Mouse (Mus musculus) liver, embryonic 13.5 days (tissue): ENCODE results near the gene Spen. TPM values are rescaled to one million over a fixed set of nuclear protein-coding genes. Genes with fewer than 3 reads are reported as not detected.
A peak's percentile ranks its signal among the peaks of the same experiment; 100 is the strongest.

Experiments used
- ATAC-seq: fragments of 200-750 bp; cut with Nextera tagmentation; 2 replicates; pipeline ENCODE4 v1.8.0; 2017; ENCODE audit warnings: low read depth, mild to moderate bottlenecking, moderate number of reproducible peaks, moderate library complexity
- DNase-seq: peaks from one replicate; pipeline ENCODE4 v3.0.0; 2022
- H3K27ac ChIP-seq: fragments of 300-500 bp; sonication (generic); 2 replicates; pipeline ENCODE4 v1.5.1; 2015; ENCODE audit warnings: moderate library complexity, mild to moderate bottlenecking, inconsistent platforms
- H3K27me3 ChIP-seq: fragments of 300-500 bp; sonication (generic); 2 replicates; pipeline ENCODE4 v1.6.1; 2015; ENCODE audit warnings: mild to moderate bottlenecking, inconsistent platforms
- H3K36me3 ChIP-seq: fragments of 300-500 bp; sonication (generic); 2 replicates; pipeline ENCODE4 v1.6.1; 2015; ENCODE audit warnings: mild to moderate bottlenecking, inconsistent platforms
- H3K4me1 ChIP-seq: fragments of 300-500 bp; sonication (generic); replicated peaks from 2 replicates; pipeline ENCODE4 v1.6.1; 2015; ENCODE audit warnings: inconsistent platforms
- H3K4me2 ChIP-seq: fragments of 300-500 bp; sonication (generic); 2 replicates; pipeline ENCODE4 v1.6.1; 2015; ENCODE audit warnings: inconsistent platforms, mild to moderate bottlenecking, moderate library complexity
- H3K4me3 ChIP-seq: fragments of 300-500 bp; sonication (generic); replicated peaks from 2 replicates; pipeline ENCODE4 v1.5.1; 2015; ENCODE audit warnings: mild to moderate bottlenecking, inconsistent platforms
- H3K9ac ChIP-seq: fragments of 300-500 bp; sonication (generic); 2 replicates; pipeline ENCODE4 v1.6.1; 2015; ENCODE audit warnings: mild to moderate bottlenecking, inconsistent platforms
- H3K9me3 ChIP-seq: fragments of 300-500 bp; sonication (generic); replicated peaks from 2 replicates; pipeline ENCODE4 v1.6.1; 2016; ENCODE audit warnings: inconsistent platforms
- WGBS: fragments of 180-500 bp; shearing (Covaris S2); methylation state at CpG from one replicate; pipeline ENCODE4 v1.1.7; 2015; ENCODE audit not compliant: insufficient replicate concordance; 5-methylcytosine and 5-hydroxymethylcytosine counted together
- polyA plus RNA-seq: library from polyadenylated mRNA; unstranded; fragments of >200 nt; fragmentation: Nextera tagmentation; extraction: Ambion mirVana; gene quantifications from 2 replicates; pipeline ENCODE4 v1.2.1, GENCODE M21; 2015

The Spen gene
- polyA plus RNA-seq, 1 experiment from 2014 or later: 4.2 TPM

DNA sequence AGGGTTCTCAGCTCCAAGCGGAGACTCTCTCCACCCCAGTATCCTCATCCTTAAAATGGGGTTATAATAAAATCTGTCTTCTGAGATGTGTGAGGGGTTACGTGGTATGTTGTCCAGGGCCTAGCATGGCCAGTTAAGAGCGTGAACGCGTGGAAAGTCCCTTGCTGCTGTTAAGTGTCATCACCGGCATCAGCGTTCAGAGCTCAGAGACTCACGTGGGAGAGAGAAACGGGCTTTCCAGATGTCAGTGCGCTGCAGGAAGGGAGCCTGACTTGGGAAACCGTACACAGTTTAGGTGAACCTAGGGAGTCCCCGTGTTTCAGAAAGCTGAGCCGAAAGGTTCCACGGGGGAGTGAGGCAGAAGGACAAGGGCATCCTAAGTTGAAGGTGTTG is 93.1 kb downstream of the Spen start:
- WGBS: 18% methylated on average over 14 of the region's 14 CpGs
- ATAC-seq (no peak), DNase-seq (no peak)
- peak overlapping the region; percentile 99 for H3K4me3 ChIP-seq
- H3K9me3 ChIP-seq: no peaks in the 10 kb centered on the region
- peaks cover 35% of the 10 kb centered on the region for H3K36me3 ChIP-seq
- peaks cover 31% of the 10 kb centered on the region for H3K4me1 ChIP-seq
- H3K9ac ChIP-seq: peak overlapping the region; percentile 91
- peak overlapping the region; percentile 64; the same call in 1 of the 2 replicates for H3K27ac ChIP-seq
- H3K27me3 ChIP-seq: no peaks in the 10 kb centered on the region
- H3K4me2 ChIP-seq: peak overlapping the region; percentile 92

DNA sequence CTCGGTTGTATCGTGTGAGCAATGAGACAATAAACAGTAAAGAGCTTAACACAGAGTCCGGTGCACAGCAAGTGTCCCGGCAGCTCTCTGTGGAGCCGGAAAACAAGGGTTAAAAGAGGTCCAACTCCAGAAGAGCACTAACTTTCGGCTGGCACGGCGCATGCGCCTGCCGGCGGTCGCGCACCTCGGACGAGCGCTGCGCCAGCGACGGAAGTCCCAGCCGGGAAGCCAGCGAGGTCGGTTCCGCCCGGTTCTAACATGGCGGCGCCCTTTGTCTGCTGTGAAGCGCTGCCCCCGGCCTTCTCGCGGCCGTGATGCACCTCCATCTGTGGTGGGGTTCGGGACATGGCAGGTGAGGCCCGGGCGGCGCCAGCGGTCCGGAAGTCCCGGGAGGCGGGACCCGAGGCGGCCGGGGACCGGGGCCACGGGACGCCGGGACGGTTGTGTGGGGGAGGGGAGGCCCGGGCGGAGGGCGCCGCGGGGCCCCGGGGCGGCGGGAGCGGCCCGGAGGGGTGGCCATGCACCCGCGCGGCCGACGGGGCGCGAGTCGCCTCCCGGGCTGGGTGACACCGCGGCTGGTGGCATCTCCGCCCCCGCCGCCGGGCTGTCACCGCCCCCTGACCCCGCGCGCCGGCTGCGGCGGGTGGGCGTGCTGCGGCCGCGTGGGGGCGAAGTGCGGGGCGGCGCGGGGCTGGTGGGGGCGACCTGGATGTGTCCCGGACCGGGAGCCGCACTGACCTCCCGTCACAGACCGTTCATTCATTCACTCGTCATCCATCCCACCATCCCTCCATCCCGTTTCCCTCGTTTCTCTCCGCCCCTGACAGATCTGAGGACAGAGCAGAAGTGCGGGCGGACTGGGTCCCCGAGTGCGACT is 93.7 kb downstream of the Spen start, which contains the start of gene Zbtb17:
Zbtb17 (plus strand) TSS at position 204 of the 877 bp plus-strand sequence.
- Histone ChIP-seq H3K4me3 (peak within 1 kb of the TSS; percentile 99), H3K9me3 (no peaks in the 10 kb centered on the region), H3K9ac (peak within 1 kb of the TSS; percentile 91), H3K27ac (peak within 1 kb of the TSS; percentile 64), H3K27me3 (no peaks in the 10 kb centered on the region), H3K36me3 (peaks cover 32% of the 10 kb centered on the region), H3K4me2 (peak within 1 kb of the TSS; percentile 92), H3K4me1 (peaks cover 31% of the 10 kb centered on the region)
- peak; percentile 85 for DNase-seq
- peak; percentile 89 for ATAC-seq
- WGBS: under 1% methylated on average over 81 of the region's 102 CpGs

DNA sequence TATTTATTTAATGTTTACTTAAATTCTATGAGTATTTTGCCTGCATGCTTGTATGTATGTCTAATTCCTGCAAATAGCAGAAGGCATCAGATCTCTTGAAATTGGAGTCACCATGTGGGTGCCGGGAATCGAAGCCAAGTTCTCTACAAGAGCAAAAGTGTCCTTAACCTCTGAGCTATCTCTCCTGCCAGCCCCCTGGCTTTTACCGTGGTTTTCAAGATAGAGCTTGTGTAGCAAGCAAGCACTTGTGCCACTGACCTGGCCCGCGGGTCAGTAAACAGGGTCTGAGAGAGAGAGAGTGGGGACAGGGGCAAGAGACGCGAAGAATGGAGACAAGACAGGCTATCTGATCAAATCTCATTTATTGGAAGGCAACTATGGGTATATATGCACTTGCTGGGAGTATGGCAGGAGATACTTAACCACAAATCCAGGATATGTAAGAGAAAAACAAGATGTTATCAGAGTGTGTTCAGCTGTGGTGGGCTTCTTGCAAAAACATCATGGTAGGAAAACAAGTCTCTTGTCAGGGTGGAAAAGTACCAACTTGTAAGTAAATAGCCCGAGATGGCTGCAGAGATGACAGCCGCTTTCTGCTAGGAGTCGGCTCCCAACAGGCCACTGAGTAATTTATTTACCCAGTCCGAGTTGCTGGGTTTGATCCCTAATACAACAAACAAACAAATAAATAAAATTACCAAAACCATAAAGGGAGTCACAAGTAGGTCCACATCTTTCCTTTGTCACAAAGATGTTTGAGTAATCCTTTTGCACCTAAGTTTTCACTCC is 94.6 kb downstream of the Spen start:
- DNase-seq (no peak), ATAC-seq (no peak; the same call in none of the 2 replicates)
- peaks cover 23% of the 10 kb centered on the region for H3K36me3 ChIP-seq
- peak overlapping the region; percentile 91 for H3K9ac ChIP-seq
- 24% methylated on average over 11 of the region's 11 CpGs for WGBS
- peak overlapping the region; percentile 99 for H3K4me3 ChIP-seq
- peaks cover 31% of the 10 kb centered on the region for H3K4me1 ChIP-seq
- H3K27me3 ChIP-seq: no peaks in the 10 kb centered on the region
- H3K9me3 ChIP-seq: no peaks in the 10 kb centered on the region
- peak overlapping the region; percentile 92 for H3K4me2 ChIP-seq
- H3K27ac ChIP-seq: no peak overlapping the region; the same call in 1 of the 2 replicates

DNA sequence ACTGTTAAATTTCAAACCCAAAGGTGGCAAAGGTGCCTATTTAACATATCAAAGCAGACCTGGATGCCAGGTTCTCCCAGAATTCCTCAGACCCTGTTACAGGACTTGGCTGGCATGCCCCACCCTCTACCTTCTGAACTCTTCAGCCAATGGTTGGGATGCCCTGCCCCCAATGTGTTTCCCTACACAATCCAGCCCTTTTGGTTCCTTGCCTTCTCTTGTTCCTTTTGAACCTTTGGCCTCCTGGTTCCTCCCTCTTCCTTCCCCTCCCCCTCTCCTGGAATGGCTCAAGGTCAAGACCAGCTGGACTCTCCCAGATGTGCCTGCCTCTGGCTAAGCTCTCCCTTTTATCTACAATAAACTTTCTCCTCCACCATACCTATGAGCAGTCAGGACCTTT is 97.5 kb downstream of the Spen start:
- no peaks in the 10 kb centered on the region for H3K27me3 ChIP-seq
- H3K36me3 ChIP-seq: no peaks in the 10 kb centered on the region
- ATAC-seq (no peak), DNase-seq (no peak)
- H3K4me2 ChIP-seq: no peak overlapping the region
- H3K4me3 ChIP-seq: no peak overlapping the region
- peaks cover 20% of the 10 kb centered on the region for H3K4me1 ChIP-seq
- no peak overlapping the region for H3K9ac ChIP-seq
- H3K27ac ChIP-seq: no peak overlapping the region
- no peaks in the 10 kb centered on the region for H3K9me3 ChIP-seq

DNA sequence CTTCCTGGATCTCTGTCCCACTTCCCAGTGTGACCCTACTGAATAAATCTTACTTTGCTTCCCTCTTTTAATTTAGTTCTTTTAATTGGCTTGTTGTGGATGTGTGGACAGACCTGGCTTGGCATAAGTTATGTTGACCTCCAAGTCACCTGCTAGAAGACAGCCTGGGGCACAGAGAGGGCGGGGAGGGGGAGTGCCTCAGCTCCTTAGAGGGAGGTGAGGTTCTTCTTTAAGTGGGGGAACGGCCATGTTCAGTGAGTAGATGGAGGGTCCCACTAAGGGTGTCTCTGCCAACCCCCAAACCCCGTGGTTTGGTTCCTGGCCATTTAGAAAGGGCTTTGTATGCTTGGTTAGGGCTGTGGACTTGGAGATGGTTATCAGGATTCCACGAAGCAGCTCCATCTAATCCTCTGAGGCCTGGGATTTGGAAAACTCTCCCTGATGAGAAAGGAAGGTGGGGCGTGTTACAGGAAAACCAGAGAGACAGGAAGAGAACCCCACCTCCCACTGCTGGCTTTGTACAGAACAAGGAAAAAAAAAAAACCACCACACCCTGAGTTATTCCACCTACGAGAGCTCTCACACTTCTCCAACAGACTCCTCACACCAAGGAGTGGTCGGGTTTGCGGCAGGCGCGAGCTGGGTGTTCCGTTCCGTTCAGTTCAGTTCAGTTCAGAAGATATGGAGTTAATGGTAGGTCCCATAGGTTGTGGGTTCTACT is 99.2 kb downstream of the Spen start:
- Histone ChIP-seq H3K27me3 (no peaks in the 10 kb centered on the region), H3K4me2 (no peak overlapping the region), H3K9ac (no peak overlapping the region), H3K9me3 (no peaks in the 10 kb centered on the region), H3K4me3 (no peak overlapping the region), H3K36me3 (no peaks in the 10 kb centered on the region), H3K27ac (no peak overlapping the region), H3K4me1 (peaks cover 10% of the 10 kb centered on the region)
- DNase-seq (no peak), ATAC-seq (no peak)
- 65% methylated on average over 12 of the region's 12 CpGs for WGBS

DNA sequence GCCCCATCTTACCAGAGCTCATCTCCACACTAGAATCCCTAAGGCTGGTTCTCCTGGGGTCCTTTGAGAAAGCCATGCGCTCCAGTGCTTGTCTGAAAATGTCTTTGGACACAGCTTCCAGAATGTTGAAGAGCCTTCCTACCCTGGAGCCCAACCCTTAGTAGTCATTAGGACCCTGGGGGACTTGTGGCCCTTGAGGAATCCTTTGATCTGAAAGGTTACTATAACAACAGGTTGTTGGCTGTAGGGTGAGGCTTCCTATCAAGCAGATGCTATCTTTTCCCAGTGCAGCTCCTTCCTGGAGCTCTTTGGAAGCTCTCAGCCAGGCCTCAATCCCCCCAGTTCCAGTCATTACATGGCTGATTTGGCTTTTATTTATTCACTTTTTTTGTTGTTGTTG is 102.4 kb downstream of the Spen start, which contains the start of gene Srarp:
Srarp (minus strand) TSS at position 132 of the 400 bp plus-strand sequence.
- ATAC-seq (no peak), DNase-seq (no peak)
- H3K9me3 ChIP-seq: no peaks in the 10 kb centered on the region
- no peak within 1 kb of the TSS for H3K4me3 ChIP-seq
- H3K27ac ChIP-seq: no peak within 1 kb of the TSS
- no peaks in the 10 kb centered on the region for H3K27me3 ChIP-seq
- H3K4me2 ChIP-seq: no peak within 1 kb of the TSS
- WGBS: 63% methylated on average over 1 of the region's 1 CpGs
- no peaks in the 10 kb centered on the region for H3K36me3 ChIP-seq
- H3K9ac ChIP-seq: no peak within 1 kb of the TSS
- H3K4me1 ChIP-seq: no peaks in the 10 kb centered on the region

DNA sequence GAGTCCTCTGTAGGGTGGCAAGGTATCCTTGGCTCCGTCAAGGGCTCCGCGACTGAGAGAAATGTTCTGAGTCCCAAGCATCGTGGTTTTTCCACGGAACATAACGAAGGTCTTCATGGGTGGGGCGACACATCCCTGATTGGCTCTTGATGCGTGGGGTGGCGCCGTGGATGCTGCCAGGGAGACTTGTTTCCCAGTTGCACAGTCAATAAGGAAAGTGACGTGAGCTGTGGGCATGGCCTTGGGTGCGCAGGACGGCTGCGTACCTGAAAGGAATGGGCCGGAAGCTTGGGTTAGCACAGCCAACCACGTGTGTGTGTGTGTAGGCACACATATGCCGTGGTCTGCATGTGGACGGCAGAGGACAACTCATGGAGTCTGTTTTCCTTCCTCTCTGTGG is 105.2 kb downstream of the Spen start:
- no peak overlapping the region for H3K4me2 ChIP-seq
- peaks cover 9% of the 10 kb centered on the region for H3K27me3 ChIP-seq
- H3K36me3 ChIP-seq: no peaks in the 10 kb centered on the region
- H3K4me1 ChIP-seq: no peaks in the 10 kb centered on the region
- H3K9ac ChIP-seq: no peak overlapping the region
- H3K27ac ChIP-seq: no peak overlapping the region
- H3K4me3 ChIP-seq: no peak overlapping the region
- no peaks in the 10 kb centered on the region for H3K9me3 ChIP-seq
- 74% methylated on average over 18 of the region's 18 CpGs for WGBS
- ATAC-seq (no peak), DNase-seq (no peak)

DNA sequence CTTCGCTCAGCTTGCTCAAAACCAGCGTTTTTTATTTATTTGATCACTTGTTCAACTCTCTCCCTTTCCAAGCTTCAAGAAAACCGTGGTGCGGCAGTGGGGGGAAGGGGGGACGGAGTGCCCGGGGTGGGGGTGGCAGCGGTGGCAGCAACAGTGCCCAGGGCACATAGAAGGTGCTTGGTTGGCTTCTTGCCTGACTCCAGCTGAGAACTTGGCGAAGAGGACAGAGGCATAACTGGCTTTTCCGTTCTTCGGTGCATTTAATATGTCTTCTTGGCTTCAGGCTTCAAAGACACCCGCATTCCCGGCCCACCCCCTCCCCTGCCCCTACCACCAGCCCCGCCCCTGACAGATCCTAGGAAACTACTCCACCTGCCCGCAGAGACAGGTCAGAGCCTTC is 105.7 kb downstream of the Spen start:
- Histone ChIP-seq H3K9me3 (no peaks in the 10 kb centered on the region), H3K27ac (no peak overlapping the region), H3K4me2 (no peak overlapping the region), H3K36me3 (no peaks in the 10 kb centered on the region), H3K9ac (no peak overlapping the region), H3K4me3 (no peak overlapping the region), H3K27me3 (peaks cover 14% of the 10 kb centered on the region), H3K4me1 (no peaks in the 10 kb centered on the region)
- WGBS: 65% methylated on average over 14 of the region's 14 CpGs
- ATAC-seq: no peak
- DNase-seq: no peak

DNA sequence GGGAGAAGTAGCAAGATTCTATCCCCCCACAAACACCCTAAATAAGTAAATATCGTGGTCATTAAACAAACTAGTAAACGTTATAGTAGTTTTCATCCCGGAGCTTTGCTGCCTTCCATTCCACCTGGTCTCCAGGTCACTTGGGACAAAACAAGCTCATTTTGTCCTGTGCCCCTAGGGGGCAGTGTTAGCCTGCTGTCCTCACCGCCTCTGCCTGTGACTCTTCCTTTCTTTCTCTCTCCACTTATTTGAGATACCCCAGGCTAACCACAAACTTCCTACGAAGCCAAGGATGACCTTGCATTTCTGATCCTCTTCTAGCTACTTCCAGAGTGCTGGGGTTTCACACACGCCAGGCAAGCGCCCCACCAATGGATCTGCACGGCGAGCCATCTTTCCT is 107.4 kb downstream of the Spen start:
- DNase-seq (no peak), ATAC-seq (no peak)
- H3K27me3 ChIP-seq: peaks cover 30% of the 10 kb centered on the region
- H3K9me3 ChIP-seq: no peaks in the 10 kb centered on the region
- no peak overlapping the region for H3K4me3 ChIP-seq
- no peak overlapping the region for H3K27ac ChIP-seq
- H3K4me1 ChIP-seq: peaks cover 3% of the 10 kb centered on the region; the same call in 1 of the 2 replicates
- no peak overlapping the region for H3K9ac ChIP-seq
- no peak overlapping the region for H3K4me2 ChIP-seq
- WGBS: 25% methylated on average over 9 of the region's 9 CpGs
- H3K36me3 ChIP-seq: no peaks in the 10 kb centered on the region

DNA sequence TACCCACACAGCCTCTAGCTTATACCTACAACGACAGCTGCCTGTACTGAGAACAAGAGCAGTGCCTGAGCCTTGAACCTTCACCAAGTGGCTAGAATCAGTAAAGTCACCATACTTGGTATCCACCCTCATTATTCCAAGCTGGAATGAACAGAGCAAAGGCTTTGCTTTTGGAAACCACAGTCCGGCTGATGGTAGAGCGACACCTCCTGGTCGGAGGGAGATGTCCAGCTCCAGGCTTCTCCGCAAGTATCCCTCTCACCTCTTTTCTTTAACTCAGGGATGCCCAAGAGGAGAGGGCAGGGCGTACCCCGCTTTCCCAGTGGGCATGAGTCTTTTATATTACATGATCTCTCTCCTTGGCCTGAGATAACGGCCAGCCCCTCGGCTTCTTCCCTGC is 108.5 kb downstream of the Spen start:
- Histone ChIP-seq H3K36me3 (no peaks in the 10 kb centered on the region), H3K27me3 (peaks cover 41% of the 10 kb centered on the region), H3K4me1 (peaks cover 10% of the 10 kb centered on the region), H3K9ac (no peak overlapping the region), H3K27ac (no peak overlapping the region), H3K4me2 (no peak overlapping the region), H3K4me3 (no peak overlapping the region), H3K9me3 (no peaks in the 10 kb centered on the region)
- no peak for DNase-seq
- no peak for ATAC-seq
- WGBS: 43% methylated on average over 9 of the region's 9 CpGs

DNA sequence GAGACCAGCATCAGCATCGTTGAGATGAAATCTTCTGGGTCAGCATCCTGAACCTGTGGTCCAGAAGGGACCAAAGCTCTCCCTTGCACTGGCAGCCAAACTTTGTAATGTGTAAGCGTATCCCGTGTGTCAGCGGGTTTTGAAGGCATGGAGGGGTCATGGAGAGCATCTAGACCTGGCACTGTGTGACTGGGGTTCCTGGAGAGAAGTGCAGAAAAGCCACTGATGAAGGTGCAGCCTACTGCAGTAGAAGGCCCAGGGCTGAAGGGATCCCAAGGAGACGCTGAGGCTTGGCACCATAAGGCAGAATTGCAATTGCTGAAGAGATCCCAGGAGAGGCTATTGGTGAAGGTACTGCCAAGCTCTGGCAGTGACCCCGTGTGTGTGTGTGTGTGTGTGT is 109.0 kb downstream of the Spen start:
- Histone ChIP-seq H3K9ac (no peak overlapping the region), H3K4me3 (no peak overlapping the region), H3K4me1 (peaks cover 10% of the 10 kb centered on the region), H3K36me3 (no peaks in the 10 kb centered on the region), H3K27ac (no peak overlapping the region), H3K9me3 (no peaks in the 10 kb centered on the region), H3K27me3 (peaks cover 44% of the 10 kb centered on the region), H3K4me2 (no peak overlapping the region)
- DNase-seq: no peak
- 59% methylated on average over 6 of the region's 6 CpGs for WGBS
- ATAC-seq: no peak
